ENCODE assay signal across 8 mouse cellular contexts in genomic region chr9:80165690-80166089, GRCm38 (mm10). TPM values are rescaled to one million over a fixed set of nuclear protein-coding genes. Genes with fewer than 3 reads are reported as not detected.
DNase-seq lines count a peak whose midpoint lies in the region; ATAC-seq and TF ChIP-seq lines count a peak whose summit lies in the region.

No protein-coding gene starts in this region.

- H3ac ChIP-seq in C2C12 (ENCODE audit: control insufficient read depth, insufficient read length, low read depth): peak overlapping the region; percentile 18

- 44% methylated on average over 9 of the region's 9 CpGs for WGBS in hindbrain, embryonic 15.5 days
- 44% methylated on average over 9 of the region's 9 CpGs for WGBS in liver, embryonic 13.5 days (ENCODE audit: insufficient replicate concordance)

- 0 out of 2 replicates have a peak overlapping the region, but pooled peaks have one; percentile 4 for H3K9ac ChIP-seq in hindbrain, embryonic 15.5 days
- peak overlapping the region; percentile 17; the same call in 1 of the 2 replicates for H3K9ac ChIP-seq in liver, embryonic 13.5 days

- H3K79me2 ChIP-seq in C2C12 (ENCODE audit: control insufficient read depth, insufficient read depth): no peaks in the 10 kb centered on the region

- intact Hi-C loops in left cerebral cortex, postnatal 14 days (cut with DNase I): loop anchor here (5.0 to 10.0 kb wide), 2 partner anchors 37 to 79 kb away; no protein-coding TSS in a partner anchor

- no peak overlapping the region; the same call in 1 of the 2 replicates for H3K27ac ChIP-seq in hindbrain, embryonic 15.5 days (replicated peaks)
- H3K27ac ChIP-seq in liver, embryonic 13.5 days: no peak overlapping the region

- ATAC-seq in hindbrain, embryonic 15.5 days (ENCODE audit: low FRiP score, low read depth): no peak
- no peak for ATAC-seq in liver, embryonic 13.5 days (ENCODE audit: low read depth)
- no peak for ATAC-seq in activated CD4-positive, CD25-positive, alpha-beta regulatory T cell, adult 4 months

- DNase-seq in brain, embryonic 14.5 days (ENCODE audit: low read depth): peak; percentile 30
- DNase-seq in liver, embryonic 13.5 days: no peak
- DNase-seq in embryo, embryonic 9.5 days (ENCODE audit: extremely low spot score): no peak
- no peak for DNase-seq in left cerebral cortex, postnatal 14 days (ENCODE audit: low spot score in 2 of 2)
- DNase-seq in cerebellum, adult 11 months: no peak

- no peaks in the 10 kb centered on the region for H3K27me3 ChIP-seq in C2C12 (ENCODE audit: control insufficient read depth, insufficient read depth, insufficient read length)
- no peaks in the 10 kb centered on the region for H3K27me3 ChIP-seq in hindbrain, embryonic 15.5 days
- peaks cover 11% of the 10 kb centered on the region for H3K27me3 ChIP-seq in liver, embryonic 13.5 days

- H3K36me3 ChIP-seq in C2C12 (ENCODE audit: control insufficient read depth, insufficient read depth): no peaks in the 10 kb centered on the region
- no peaks in the 10 kb centered on the region for H3K36me3 ChIP-seq in hindbrain, embryonic 15.5 days
- H3K36me3 ChIP-seq in liver, embryonic 13.5 days: no peaks in the 10 kb centered on the region

- peaks cover 11% of the 10 kb centered on the region for H3K4me1 ChIP-seq in hindbrain, embryonic 15.5 days (replicated peaks)
- peaks cover 14% of the 10 kb centered on the region for H3K4me1 ChIP-seq in liver, embryonic 13.5 days (replicated peaks)

- peak overlapping the region; percentile 73 for H3K4me2 ChIP-seq in hindbrain, embryonic 15.5 days
- peak overlapping the region; percentile 96 for H3K4me2 ChIP-seq in liver, embryonic 13.5 days

- TF ChIP-seq POLR2A in brain, embryonic 14.5 days (IDR thresholded peaks at IDR 0.05; ENCODE audit: borderline replicate concordance, extremely low read depth, insufficient read depth, insufficient read length, poor library complexity, severe bottlenecking): no peak

- no peak for TF ChIP-seq CTCF in C2C12 (IDR thresholded peaks at IDR 0.05; ENCODE audit: control insufficient read depth, insufficient read depth, insufficient read length)
- no peak for TF ChIP-seq CTCF in brain, embryonic 14.5 days (IDR thresholded peaks at IDR 0.05; ENCODE audit: borderline replicate concordance, extremely low read depth, insufficient read depth, insufficient read length)

- no peaks in the 10 kb centered on the region for H3K79me3 ChIP-seq in C2C12 (ENCODE audit: low read depth)

- H3K9me3 ChIP-seq in hindbrain, embryonic 15.5 days: no peaks in the 10 kb centered on the region
- H3K9me3 ChIP-seq in liver, embryonic 13.5 days (replicated peaks): no peaks in the 10 kb centered on the region

- H3K4me3 ChIP-seq in C2C12 (ENCODE audit: insufficient read depth, poor library complexity, severe bottlenecking): no peak overlapping the region
- H3K4me3 ChIP-seq in hindbrain, embryonic 15.5 days: peak overlapping the region; percentile 76
- H3K4me3 ChIP-seq in liver, embryonic 13.5 days (replicated peaks): peak overlapping the region; percentile 79

TF ChIP-seq in C2C12, 6 proteins besides CTCF, POLR2A, EP300 and RAD21:
- TF ChIP-seq CEBPB (IDR thresholded peaks at IDR 0.05; ENCODE audit: low read depth) (no peak), MYOG (IDR thresholded peaks at IDR 0.05; ENCODE audit: control insufficient read depth, extremely low read depth, insufficient read length) (no peak), MAX (IDR thresholded peaks at IDR 0.05) (no peak), MYOD1 (IDR thresholded peaks at IDR 0.05; ENCODE audit: control insufficient read depth, insufficient read length, low read depth) (no peak), USF1 (IDR thresholded peaks at IDR 0.05; ENCODE audit: low read depth) (no peak), FOSL1 (IDR thresholded peaks at IDR 0.05; ENCODE audit: insufficient read depth, low read length, poor library complexity, severe bottlenecking) (no peak)
TF ChIP-seq in C2C12: peak in this region for 0.

RNA-seq across cellular contexts. Expression of gene Myo6, which starts 0.9 kb away (rescaled TPM):
- 1.3 TPM for polyA plus RNA-seq in C2C12 (2012; fragmentation: generic; extraction: Trizol)
- 8.7 and 17.1 TPM in 2 replicates for polyA plus RNA-seq in brain, embryonic 14.5 days (2012; rRNA removed)
- 20.9 and 23.8 TPM in 2 replicates for polyA plus RNA-seq in hindbrain, embryonic 15.5 days (2015; fragmentation: Nextera tagmentation; extraction: Ambion mirVana)
- 2.7 and 3.5 TPM in 2 replicates for polyA plus RNA-seq in liver, embryonic 13.5 days (2015; fragmentation: Nextera tagmentation; extraction: Ambion mirVana)
- 10 to 100 TPM; 24.1 to 31.3 TPM for polyA plus RNA-seq in activated CD4-positive, CD25-positive, alpha-beta regulatory T cell, adult 4 months (2017; shearing (Covaris generic))
- 10 to 100 TPM; 57.5 to 60.0 TPM for total RNA-seq in left cerebral cortex, postnatal 14 days (2021)
